Mouse (Mus musculus) ZHBTc4 (cell line): ENCODE measurements around the gene Gm20388.
A peak's percentile ranks its signal among the peaks of the same experiment; 100 is the strongest.

Experiments used
- DNase-seq: peaks from one replicate; pipeline ENCODE4 v3.0.0-alpha.2; 2011; ENCODE audit warnings: low read depth, low spot score

The Gm20388 gene

DNA sequence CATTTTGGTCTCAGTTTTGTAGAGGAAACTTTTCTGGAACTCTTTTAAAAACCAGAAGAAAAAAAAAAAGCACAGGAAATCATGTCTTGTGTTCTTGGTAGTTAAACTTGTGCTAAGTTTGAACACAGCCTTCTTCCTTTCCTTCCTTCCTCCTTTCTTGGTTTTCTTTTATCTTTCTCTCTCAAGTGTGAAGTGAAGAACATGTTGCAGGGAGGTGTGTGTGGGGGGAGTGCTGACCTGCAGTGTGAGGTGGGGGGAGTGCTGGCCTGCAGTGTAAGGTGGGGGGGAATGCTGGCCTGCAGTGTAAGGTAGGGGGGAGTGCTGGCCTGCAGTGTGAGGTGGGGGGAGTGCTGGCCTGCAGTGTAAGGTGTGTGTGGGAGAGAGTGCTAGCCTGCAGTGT is 854.0 kb downstream of the Gm20388 start:
- no peak for DNase-seq

DNA sequence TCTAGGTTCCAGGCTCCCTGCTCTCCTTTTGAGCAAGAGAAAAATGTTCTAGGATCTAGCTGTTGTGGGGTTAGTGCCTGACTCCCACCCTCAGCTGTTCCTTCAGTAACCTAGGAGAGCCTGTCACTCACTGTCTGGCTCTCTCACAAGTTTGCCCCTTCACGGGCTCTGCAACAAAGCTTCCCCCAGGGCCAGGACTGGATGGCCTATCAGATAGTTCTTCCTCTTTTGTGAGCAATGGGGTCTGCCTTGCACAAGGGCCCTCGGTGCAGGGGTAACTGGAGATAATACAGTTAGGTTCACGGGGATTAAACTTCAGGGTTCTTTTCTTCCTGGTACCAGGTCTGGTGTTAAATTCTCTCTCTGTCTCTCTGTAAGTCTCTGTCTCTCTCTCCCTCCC is 856.0 kb downstream of the Gm20388 start:
- no peak for DNase-seq

DNA sequence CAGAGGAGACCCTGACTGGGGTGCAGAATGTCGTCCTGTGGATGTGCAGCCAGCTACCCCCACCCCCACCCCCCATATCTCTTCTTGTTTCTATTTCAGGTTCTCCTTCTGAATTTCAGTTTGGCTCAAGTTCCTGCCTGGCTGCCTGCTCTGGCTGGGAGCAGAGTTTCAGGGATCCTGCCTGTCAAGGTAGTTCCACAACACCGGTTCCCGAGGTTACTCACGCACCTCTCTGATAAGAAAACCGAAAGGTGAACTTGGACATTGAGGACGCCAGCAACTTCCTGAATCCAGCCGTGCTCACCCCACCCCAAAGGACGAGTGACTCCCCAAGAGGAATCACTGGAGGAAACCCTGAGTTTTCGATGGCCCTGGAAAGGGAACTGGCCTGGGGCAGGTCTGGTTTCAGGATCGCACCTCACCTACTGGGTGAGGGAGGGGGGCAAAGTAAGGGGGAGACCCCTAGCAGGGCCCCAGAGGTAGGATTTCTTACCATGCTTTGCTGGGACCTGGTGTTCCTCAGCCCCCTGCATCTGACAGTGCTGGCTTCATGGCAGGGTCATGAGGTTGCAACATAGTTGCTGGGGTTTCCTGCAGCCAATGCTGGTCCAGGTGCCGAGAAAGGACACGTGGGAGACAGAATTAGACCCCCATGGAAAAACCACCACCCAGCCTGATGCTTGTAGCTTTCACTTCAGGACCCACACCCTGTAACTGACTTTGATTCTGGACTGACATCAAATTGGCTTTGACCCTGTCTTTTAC is 858.0 kb downstream of the Gm20388 start:
- DNase-seq, result no peak

DNA sequence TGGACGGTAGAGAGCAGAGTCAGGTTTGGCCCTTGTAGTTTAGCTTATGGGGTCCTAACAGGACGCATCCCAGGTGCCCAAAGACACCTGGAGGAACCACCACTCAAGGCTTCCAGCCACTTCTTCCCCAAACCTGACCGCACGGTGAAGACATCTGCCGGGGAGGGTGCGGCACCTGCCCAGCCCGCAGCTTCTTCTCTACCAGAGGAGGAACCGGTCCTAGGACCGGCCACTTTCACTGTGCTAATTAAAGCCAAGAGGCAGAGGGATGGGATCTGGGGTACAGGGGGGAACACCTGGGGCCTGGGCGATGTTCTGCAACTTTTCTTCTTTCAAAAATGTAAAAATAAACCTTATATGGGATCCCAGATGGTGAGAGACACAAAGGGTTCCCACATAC is 866.5 kb downstream of the Gm20388 start:
- DNase-seq, result no peak

DNA sequence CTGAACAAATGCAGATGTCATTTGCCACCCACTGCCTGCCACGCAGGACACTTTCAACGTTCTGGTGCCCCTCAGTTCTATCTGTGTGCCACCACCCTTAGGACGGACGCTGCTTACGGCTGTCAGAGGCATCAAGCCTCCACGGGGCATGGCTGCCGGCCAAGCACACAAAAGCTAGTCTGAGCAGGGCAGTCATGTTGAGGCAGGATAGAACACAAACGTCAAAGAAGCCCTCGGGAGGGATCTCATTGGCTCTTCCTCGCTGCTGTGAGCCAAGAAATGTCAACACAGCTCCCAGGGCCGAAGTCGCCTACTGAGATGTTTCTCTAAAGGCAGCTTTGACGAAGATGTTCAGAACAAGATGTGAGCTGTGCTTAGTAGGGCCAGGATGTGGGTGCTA is 867.1 kb downstream of the Gm20388 start:
- no peak for DNase-seq

DNA sequence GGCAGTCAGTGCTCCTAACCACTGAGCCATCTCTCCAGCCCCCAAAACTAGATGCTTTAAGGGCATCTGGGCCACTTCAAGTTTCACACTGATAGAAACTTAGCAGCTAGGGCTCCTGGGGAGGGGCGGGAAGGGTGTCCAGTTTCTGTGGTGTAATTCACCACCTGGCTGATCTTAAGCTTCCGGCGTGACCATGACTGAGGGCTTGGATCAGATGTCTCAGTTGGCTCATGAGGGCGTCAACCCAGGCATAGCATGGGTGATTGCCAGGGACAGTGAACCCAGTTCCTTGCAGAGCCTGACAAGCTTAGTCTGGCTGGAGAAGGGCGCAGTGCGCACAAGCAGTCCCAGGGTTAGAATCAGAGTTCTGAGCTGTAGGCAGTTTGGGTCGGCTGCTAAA is 868.5 kb downstream of the Gm20388 start:
- no peak for DNase-seq

DNA sequence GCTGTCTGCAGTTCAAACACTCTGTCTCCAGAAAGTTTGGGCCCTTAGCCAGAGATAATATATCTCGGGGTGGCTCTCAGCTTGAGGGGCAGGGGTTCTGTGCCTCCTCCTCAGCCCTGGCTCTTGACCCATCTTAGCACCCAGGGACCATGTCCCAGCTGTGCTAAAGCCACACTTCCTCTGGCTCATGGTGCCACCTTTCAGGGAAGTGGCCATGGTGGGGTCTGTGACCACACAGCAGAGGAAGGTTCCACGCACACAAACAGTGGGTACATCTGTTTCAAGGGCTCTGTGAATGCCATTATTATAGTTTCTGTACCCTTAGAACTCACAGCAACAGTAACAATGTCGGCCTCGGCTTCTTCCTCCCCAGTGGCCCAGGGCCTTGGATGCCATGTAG is 873.1 kb downstream of the Gm20388 start:
- DNase-seq, result no peak

DNA sequence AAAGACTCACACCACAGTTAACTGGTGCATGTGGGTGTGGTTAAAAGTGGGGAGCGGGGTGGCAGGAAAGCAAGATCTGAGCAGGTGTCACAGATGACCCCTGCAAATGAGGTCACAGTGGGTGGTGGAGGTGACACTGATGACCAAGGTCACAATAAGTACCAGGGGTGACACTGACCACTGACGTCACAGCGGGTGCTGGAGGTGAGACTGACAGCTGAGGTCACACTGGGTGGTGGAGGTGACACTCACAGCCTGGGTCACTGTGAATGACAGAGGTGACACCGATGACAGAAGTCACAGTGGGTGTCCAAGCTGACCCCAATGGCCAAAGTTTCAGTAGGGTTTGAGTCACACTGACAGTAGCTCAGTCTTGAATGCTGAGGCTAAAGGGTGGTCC is 876.1 kb downstream of the Gm20388 start:
- no peak for DNase-seq

DNA sequence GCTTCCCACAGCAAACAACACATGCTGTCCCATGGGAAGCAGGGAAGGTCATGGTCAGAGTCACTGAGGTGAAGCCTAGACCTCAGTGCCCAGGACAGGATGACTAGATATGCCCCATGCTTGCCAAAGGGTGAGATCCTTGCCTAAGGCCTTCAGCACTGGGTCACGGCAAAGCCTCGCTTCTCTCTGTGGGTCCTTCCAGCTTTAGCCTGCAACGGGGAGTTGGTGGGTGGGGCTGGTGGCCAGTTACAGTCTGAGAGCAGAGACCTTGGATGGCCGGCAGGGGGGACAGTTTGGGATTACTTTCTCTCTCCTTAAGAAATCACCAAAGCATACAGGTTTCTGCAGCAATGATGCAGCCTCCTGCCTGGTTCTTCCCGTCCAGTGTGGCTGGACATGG is 877.0 kb downstream of the Gm20388 start:
- no peak for DNase-seq

DNA sequence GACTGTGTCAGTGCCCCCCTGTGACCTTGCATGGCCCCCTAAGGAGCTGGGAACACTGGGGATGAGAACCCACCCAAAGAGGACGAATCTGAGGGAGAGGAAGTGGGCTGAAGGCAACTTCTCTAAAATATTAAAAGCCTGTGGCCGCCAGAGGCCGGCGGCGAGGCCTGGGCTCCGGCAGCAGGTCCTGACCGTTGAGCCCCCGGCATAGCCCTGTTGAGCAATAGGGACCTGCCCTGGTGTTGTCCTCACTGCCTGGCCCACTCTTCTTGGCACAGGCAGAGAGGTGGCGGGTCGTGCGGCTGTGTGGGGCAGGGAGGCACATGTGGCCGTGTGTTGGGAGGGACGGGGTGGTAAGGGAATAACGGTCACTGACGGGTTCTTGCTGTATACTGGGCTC is 882.1 kb downstream of the Gm20388 start:
- no peak for DNase-seq

DNA sequence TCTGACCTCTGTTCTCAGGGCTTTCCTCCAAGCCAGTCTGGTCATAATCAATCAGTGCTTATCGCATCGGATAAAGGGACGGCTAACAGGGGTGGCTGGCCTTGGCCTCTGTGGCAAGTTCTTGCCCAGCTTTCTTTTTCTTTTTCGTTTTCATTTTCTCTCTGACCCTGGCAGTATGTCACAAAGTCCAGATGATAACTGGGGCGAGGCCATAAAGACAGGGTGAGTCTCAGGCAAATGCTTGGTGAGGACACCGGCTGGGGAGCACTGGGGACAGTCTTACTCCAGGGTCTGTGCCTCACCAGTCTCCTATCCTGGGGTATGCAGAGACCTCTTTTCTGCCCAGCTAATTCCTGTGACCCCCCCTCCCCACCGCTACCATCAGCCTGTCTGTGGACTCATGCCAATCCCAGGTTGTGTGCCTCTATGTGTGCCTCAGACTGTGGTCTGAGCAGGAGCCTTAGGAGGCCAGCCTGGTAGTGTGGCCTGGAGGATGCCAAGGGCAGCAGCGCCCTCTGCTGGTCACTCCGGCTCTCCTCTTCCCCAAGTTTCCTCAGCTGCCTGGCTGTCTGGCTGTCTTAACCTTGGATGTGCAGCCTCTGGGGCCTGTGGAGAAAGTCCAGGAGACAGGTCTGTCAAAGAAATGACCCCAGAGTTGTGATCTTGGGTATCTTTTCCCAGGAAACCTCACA is 885.4 kb downstream of the Gm20388 start:
- DNase-seq, result peak; percentile 87

DNA sequence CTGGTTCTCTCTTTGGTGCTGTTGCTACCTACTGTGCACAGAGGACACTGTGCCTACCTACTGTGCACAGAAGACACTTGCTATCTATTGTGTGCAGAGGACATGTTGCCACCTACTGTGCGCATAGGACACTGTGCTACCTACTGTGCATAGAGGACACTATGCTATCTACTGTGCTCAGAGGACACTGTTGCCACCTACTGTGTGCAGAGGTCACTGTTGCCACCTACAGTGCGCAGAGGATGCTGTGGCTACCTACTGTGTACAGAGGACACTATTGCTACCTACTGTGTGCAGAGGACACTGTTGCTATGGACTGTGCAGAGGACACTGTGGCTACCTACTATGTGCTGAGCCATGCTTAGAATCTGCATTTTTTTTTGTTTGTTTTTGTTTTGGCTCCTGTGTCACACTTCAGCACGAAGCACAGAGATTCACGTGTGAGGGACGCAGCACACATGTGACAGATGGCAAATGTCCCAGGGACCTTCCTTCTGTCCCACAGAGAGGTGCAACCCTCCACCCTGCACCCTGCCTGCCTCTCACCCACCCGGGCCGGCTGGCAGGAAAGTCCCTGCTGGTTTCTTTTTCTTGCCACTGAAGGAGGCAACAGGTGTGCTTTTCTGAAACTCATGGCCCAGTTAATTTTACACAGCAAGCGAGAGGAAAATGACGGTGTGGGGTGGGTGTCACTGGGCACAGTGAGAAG is 886.5 kb downstream of the Gm20388 start:
- no peak for DNase-seq

DNA sequence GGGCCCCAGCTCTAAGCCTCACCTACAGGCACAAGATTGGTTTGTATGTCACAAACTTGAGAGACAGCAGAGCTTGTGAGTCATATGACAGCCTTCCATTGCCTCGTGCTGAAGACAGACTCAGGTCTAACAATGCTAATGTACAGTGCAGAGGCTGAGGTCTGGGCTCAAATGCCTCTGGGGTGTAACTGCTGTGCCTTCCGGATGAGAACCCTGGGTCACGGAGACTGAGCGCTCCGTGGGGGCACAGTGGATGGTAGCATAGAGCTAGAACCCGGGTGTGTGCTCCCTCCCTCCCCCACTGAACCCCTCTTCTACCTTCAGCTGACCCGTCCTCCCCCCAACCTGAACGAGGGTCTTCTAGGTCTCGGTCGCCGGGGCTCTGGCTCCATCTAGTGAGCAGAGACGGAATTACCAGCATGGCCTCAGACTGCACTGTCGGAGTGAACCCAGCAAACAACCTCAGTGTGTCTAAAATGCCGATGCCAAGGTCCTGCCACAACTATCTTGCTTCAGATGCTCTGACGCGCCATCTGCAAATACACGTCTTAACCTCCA is 889.7 kb downstream of the Gm20388 start:
- DNase-seq, result peak; percentile 60

DNA sequence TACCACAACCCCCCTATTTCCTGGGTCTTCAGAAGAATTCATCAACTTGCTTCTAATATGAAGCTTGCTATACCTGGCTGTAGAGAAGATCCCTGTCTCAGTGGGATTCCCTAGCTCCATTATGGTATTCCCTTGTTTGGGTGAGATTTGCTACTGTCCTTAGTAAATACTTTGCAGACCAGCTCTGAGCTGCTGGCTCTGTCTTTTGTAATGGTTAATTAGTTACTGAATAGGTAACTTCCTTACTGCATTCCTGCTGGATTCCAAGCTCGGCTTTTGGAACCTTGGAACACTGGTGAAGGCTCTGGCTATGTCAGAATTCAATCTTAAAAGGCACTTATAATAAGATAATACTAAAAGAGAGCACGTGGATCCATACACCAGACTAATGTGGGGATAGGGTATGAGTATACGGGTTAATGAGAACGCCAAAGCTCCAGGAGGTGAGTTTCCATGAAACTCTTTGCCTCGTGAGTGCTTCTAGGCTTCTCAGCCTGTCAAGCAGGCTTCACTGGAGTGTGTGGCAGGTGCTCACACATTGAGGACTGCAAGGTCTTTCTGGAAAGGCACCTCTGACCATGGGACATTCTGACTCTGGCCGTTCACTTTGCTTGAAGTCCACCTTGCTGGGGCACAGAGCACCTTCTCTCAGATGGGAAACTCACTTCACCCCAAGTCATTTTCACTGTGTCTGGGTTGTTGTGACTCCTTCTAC is 893.2 kb downstream of the Gm20388 start:
- peak; percentile 60 for DNase-seq

DNA sequence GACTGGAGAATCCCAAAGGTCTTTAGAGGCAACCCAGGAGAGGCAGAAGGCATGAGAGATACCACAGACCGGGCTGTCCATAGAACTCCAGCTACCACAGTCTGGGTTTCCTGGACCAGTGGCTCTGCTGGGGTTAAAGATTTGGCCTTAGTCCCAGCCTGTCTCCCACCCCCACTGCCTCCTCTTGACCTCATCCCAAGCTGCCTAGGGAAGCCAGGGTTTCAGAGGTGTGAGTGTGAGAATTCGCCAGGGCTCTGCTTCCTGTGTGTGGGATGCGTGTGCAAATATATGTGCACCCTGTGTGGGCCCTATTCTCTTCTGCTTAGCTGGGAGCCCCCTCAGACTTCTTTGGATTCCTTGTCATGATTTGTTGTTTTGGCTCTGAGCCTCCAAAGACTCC is 894.1 kb downstream of the Gm20388 start:
- no peak for DNase-seq

DNA sequence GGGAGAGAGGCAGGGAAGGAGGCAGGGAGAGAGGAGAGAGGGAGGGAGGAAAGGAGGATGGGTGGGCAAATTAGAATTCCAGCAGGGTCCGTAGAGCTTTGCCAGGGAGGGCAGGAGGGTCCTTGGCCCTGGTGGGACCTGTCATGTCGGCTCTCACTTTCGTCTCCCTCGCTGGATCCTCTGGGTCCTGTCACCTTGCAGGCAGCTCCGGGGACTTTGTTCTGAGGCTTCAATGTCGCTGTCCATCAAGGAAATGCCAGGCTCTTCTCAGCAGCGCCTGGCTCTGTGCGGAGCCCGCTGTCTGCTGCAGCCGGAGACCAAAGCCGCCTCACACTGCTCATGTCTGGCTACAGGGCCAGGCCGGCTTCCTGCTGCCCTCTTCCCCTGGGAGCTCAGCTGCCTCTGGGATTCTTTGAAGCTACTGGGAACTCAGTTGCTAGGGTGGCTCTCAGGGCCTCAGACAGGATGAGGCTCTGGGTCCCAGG is 896.2 kb downstream of the Gm20388 start:
- no peak for DNase-seq

DNA sequence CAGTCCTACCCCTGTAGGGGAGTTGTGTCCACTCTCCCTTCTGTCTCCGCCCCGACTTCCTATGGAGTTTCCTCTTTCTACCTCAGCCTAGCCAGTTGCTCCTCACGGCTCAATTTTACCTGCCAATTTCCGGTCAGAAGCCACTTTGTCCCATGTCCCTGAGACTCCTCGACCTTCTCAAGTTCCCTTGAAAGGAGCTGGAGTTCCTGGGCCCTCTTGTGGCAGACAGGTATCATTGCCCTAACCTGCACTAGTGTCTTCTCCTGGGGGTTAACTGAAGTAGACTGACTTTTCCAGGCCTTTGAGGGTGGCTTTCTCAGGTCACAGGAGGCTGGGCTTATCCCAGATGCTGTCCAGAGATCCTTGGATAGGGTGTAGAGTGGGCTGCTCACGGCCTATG is 897.1 kb downstream of the Gm20388 start:
- peak; percentile 77 for DNase-seq

DNA sequence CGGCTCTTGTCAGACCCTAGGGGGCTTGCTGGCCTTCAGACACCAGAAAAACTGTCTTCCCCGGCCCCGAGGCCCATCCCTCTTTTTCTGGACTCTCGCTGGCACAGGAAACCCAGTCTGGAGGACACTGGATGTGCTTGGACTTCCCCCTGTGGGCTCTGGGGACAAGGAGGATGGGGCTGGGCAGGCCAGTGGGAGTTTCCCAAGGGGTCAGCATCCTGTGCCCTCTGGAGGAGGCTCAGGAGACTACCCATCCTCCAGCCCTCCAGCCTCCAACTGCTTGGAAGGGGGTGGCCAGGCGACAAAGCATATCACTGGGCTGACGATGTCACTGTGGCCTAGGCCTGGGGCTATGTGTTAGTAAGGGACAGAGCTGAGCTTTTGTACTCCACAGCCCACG is 898.4 kb downstream of the Gm20388 start:
- DNase-seq, result no peak

DNA sequence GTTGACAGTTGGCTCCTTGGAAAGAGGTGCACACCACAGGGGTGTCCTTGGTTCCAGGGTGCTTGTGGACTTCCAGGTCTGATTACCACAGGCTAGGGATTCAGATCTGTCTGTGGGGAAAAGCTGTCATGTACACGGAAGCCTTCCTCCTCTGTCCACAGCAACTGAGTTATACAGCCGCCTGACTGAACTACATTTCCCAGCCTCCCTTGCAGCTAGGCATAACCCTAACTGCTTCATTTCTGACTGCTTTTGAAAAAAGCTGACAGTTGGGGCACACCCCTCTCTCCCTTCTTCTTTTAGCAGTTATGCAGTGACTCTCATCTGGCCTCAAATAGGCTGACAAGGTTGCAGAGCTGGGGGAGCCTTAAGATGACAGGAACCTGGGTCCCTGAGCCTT is 901.3 kb downstream of the Gm20388 start:
- DNase-seq, result no peak

DNA sequence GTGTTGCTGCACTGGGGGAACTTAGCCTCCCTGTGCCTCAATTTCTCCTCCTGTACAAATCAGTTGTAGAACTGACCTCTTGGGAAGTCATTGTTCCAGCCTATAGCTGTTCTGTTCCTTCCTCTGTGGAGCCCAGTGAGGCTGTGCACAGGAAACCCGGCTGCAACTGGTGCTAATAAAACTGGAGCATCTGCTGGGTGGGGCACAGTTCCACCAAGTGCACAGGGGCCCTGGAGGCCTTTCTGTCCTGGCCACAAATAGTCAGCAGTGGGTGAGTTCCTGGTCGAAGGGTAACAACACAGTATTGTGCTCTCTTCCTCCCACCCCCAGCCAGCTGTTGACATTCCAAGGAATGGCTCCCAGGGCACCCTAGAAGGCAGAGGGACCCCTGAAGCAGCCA is 902.4 kb downstream of the Gm20388 start:
- DNase-seq, result no peak

DNA sequence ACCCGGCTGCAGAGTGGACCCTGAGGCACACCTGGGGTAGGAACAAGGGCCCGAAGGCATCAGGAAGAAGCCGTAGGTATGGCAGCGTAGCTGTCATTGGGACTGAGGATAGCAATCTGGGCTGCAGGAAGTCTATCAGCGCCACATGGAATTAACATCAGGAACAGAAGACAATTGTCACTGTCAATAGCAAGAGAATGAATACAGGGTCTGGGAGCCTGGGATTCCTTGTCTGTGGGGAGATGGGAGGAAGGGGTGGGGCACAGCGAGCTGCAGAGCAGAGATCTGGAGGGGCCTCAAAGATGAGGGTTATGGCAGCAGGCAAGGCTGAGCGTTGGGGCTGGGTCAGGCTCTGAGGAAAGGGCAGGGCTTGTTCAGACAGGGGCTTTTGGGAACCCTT is 903.2 kb downstream of the Gm20388 start:
- DNase-seq, result no peak

DNA sequence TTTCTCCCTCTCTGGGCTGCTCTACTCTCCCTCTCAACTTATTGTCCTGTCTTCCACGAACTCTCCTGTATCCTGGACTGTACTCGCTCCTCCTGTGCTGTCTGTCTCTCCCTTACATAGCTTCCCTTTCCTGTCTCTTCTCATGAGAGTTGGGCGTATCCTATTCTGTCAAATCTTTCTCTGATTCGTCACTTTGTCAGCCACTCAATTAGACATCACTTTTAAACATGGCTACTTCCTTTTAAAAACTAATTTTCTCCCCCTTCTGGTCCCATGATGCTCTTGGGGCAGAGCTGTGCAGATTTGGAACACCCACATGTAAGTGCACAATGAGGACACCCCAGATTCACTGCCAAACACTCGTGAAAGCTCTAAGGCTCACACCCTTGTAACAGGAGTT is 905.7 kb downstream of the Gm20388 start:
- no peak for DNase-seq
